Mouse (Mus musculus): ENCODE results near the gene Rpl10a.

Gene Rpl10a

GRCm38 (mm10) chr17:28360531-28361277 lies 32.4 kb downstream of the Rpl10a start:
- DNase-seq: no peak

- DNase-seq: no peak
Observed at GRCm38 (mm10) chr17:28361921-28362652, 33.8 kb downstream of the Rpl10a start.

- no peak for DNase-seq
Observed at GRCm38 (mm10) chr17:28362653-28363292, 34.5 kb downstream of the Rpl10a start.

- DNase-seq: no peak
Observed at GRCm38 (mm10) chr17:28363507-28363906, 35.2 kb downstream of the Rpl10a start.

DNA sequence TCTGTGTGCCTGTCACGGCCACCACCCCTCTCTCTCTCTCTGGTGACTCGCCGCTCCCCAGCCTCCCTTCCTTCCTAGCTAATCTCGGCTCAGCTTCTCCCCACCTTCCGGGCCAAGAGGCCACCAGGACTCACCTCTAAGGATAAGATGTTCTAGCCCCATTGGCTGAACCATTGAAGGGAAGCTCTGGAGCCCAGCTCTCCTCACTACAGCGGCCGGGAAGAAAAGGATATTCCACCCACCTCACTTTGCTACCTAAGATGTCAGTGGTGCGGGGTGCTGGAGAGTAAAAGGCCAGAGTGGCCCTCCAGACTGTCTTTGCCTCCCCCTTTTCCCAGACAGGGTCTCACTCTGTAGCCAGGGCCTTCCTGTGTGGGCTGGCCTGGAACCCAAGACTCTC lies 36.9 kb downstream of the Rpl10a start, which contains the start of gene Tulp1:
TSS of gene Tulp1 (minus strand) at position 101 of the 400 bp plus-strand sequence.
- DNase-seq: no peak

DNA sequence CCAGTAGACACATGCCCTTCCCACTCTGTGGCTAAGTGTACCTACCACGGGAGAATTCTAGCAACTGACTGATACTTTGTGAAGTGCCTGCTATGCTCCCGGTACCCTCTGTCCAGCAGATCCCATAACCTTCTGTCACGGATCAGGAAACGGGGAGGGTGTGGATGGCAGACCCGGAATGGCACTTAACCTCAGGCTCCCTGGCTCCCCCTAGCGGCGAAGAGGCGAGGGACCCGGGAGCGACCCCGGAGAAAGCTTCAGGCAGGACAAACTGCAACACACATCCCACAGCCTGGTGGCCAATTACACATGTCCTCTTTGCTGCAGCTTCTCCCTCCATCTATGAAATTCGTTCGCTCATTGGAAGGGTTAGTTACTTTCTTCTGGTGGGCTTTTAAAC lies 40.2 kb downstream of the Rpl10a start:
- peak; percentile 87 to 92 for DNase-seq

- no peak for DNase-seq
Observed at GRCm38 (mm10) chr17:28369056-28369455, 40.8 kb downstream of the Rpl10a start.

- no peak for DNase-seq
Observed at GRCm38 (mm10) chr17:28371286-28371685, 43.0 kb downstream of the Rpl10a start.

GRCm38 (mm10) chr17:28371941-28372340 lies 43.7 kb downstream of the Rpl10a start:
- no peak for DNase-seq

GRCm38 (mm10) chr17:28373821-28374220 lies 45.5 kb downstream of the Rpl10a start:
- DNase-seq: peak in 1 of 2 experiments; percentile 29

- no peak for DNase-seq
Observed at GRCm38 (mm10) chr17:28374494-28374893, 46.2 kb downstream of the Rpl10a start.

GRCm38 (mm10) chr17:28375592-28376061 lies 47.4 kb downstream of the Rpl10a start:
- DNase-seq: no peak

- no peak for DNase-seq
Observed at GRCm38 (mm10) chr17:28380255-28380654, 52.0 kb downstream of the Rpl10a start.
